Mouse (Mus musculus): ENCODE data around the gene Efhd2.

DNA sequence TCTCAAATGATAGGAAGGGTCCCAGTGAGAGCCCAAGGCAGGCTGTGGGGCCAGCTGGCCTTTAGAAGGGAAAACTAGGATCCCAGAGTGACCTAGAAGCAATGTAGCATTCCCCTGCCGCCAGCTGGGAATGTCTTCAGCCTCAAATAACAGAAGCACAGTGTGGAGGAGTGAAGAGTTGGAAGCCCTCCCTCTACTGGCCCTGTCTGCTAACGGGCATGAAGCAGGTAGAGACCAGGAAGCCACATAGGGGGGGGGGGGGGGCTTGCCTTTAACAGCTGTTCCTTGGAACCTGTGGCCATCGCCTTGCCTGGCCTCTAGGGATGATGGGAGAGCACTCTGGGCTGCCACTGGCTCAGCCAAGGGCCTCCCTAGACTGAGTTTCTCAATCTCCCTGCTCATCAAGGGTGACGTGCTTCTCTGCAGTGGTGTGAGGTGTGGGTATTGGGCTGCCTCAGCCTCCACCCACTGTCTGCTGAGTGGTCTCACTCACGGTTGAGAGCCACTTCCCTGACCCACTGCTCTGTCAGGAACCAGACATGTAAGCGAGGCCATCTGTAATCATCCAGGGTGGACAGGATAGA is 11.8 kb upstream of the Efhd2 start:
- TF ChIP-seq CTCF (IDR thresholded peaks at IDR 0.05) (no peak), EP300 (IDR thresholded peaks at IDR 0.05) (no peak)

Data from lung, postnatal 0 days (tissue).